Mouse (Mus musculus): ENCODE measurements at regions not wholly inside any gene's neighbourhood (a gene's known extent, or its start where the extent isn't known, plus 50 kb on each side); places are given as distances from the start of the nearest gene placed in this dataset.

DNA sequence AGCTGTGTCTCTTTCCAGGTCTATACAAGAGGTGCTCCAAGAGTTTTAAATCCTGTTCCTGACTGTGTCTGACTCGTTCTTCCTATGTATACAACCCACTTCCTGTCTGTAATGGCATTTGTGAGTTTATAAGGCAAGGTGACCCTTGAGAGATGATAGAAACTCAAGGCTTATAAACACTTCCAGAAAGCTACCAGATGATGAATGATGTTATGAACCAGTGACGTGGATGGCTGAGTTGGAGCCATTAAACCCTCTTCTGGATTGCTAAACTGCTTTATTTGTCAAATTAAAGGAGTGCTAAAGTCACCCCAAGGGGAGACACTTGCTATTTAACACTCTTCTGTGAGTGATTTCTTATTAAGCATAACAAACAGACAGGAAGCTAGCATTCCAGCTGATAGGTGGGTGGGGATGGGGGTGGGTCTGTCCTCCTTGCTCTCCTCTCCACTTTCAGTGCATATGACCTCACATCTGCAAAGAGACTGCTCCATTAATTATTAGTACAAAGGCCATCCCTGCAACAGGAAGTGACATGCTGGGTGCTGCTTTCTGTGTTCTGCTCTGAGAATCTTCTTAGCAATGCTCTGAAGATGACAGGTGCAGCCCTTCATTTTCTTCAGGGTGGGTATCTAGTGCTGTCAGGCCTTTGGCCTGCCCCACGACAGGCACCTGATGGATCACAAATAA, 58.2 kb upstream of the Kl start:
- TF ChIP-seq CTCF (IDR thresholded peaks at IDR 0.05; ENCODE audit: low read depth), result no peak
- no peak for TF ChIP-seq EP300 (optimal IDR thresholded peaks at IDR 0.05)
